Mouse (Mus musculus): Measurements from ENCODE around the gene Blvra. TPM values are rescaled to one million over a fixed set of nuclear protein-coding genes. Genes with fewer than 3 reads are reported as not detected.

Gene Blvra
- polyA plus RNA-seq, 1 experiment from 2014 or later, result 34.4 TPM

DNA sequence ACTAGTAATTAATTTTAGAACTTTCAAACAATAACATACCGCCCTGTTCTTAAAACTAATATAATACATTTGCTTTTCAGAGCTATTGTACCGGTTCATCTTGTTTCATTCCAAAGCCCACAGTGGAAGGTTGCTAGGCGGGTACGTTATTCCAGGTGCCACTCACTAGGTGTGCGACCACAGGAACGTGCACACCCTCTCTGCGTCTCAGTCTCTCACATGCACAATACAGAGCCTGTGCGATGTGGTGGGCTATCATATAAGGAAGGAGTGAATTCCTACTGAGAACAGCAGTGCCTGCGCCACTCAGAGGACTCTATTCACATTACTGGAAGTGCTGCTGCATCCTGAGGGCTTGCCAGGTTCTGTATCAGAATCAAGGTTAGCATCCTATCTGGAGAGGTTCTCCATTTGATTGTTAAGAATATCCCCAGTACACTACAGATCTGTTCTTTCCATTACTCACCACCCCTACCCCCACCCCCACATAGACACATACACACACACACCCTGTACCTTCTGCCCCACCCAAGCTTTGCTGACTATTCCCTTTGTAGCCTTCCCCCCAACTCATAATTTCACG, 67.5 kb downstream of the Blvra start:
- no peak for ATAC-seq (ENCODE audit: low FRiP score)
- no peak overlapping the region for H3K4me2 ChIP-seq
- no peaks in the 10 kb centered on the region for H3K36me3 ChIP-seq
- 87% methylated on average over 10 of the region's 10 CpGs for WGBS
- H3K9me3 ChIP-seq (replicated peaks), result no peaks in the 10 kb centered on the region
- peaks cover 34% of the 10 kb centered on the region for H3K4me1 ChIP-seq
- H3K27me3 ChIP-seq (replicated peaks), result no peaks in the 10 kb centered on the region
- no peak overlapping the region for H3K27ac ChIP-seq (replicated peaks)
- no peak overlapping the region for H3K9ac ChIP-seq (replicated peaks)
- no peak overlapping the region for H3K4me3 ChIP-seq (replicated peaks)

DNA sequence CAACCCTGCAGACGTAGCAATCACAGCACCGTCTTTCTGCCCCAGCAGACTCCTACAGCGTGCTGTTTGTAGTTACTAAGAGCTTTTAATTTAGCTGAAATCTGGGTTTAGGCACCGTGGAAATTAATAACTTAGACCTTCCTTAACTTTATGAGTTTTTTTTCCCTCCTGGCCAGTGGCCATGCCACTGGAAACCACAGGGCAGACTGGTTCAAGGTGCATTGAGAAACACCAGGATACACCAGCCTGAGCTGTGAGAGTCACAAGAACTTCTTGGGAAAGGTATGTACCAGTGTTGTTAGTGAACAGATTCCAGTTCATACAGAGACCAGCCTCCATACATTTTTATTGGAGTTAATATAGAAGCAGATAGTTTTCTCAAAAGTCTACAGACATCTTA, 68.0 kb downstream of the Blvra start:
- Histone ChIP-seq H3K27ac (replicated peaks) (no peak overlapping the region), H3K36me3 (no peaks in the 10 kb centered on the region), H3K27me3 (replicated peaks) (no peaks in the 10 kb centered on the region), H3K9me3 (replicated peaks) (no peaks in the 10 kb centered on the region), H3K9ac (replicated peaks) (no peak overlapping the region), H3K4me3 (replicated peaks) (no peak overlapping the region), H3K4me1 (peaks cover 33% of the 10 kb centered on the region), H3K4me2 (no peak overlapping the region)
- ATAC-seq (ENCODE audit: low FRiP score), result no peak
- 88% methylated on average over 4 of the region's 4 CpGs for WGBS

DNA sequence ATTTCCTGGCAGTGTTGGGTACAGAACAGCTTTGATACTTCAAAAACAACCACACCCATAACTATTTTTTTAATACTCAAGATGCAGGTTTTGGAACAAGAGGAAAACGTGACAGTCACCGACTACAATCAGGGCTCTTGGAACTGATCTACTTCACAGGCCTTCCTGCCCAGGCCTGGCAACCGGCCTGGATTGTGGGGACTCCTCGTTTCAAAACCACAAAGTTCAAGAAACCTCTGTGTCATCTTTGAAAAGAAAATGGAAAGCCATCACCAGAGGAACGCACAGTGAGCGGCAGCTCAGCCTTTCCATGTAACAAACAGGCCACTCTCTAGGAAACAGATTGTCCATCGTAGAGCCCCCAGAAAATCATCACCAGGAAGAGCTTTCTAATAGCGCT, 68.6 kb downstream of the Blvra start:
- ATAC-seq (ENCODE audit: low FRiP score), result no peak

DNA sequence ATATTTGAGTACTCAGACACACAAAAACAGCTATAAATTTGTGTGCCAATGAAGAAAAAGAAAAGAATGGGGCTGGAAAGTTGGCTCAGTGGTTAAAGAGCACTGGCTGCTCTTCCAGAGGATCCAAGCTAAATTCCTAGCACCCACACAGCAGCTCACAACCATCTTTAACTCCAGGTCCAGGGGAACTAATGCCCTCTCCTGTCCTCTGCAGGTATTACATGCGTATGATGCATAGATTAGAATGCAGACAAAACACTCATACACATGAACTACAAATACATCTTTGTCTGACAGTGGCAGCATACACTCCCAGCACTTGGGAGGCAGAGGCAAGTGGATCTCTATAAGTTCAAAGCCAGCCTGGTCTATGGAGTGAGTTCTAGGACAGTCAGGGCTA, 69.1 kb downstream of the Blvra start:
- Histone ChIP-seq H3K4me3 (replicated peaks) (no peak overlapping the region), H3K9ac (replicated peaks) (no peak overlapping the region), H3K9me3 (replicated peaks) (no peaks in the 10 kb centered on the region), H3K4me2 (no peak overlapping the region), H3K27me3 (replicated peaks) (no peaks in the 10 kb centered on the region), H3K4me1 (peaks cover 31% of the 10 kb centered on the region), H3K36me3 (no peaks in the 10 kb centered on the region), H3K27ac (replicated peaks) (no peak overlapping the region)
- 91% methylated on average over 1 of the region's 1 CpGs for WGBS
- no peak for ATAC-seq (ENCODE audit: low FRiP score)

More for the DNA sequence above, 68.6 kb downstream of the Blvra start:
- peaks cover 36% of the 10 kb centered on the region for H3K4me1 ChIP-seq
- no peak overlapping the region for H3K27ac ChIP-seq (replicated peaks)
- H3K9me3 ChIP-seq (replicated peaks), result no peaks in the 10 kb centered on the region
- no peak overlapping the region for H3K4me3 ChIP-seq (replicated peaks)
- 91% methylated on average over 8 of the region's 8 CpGs for WGBS
- H3K36me3 ChIP-seq, result no peaks in the 10 kb centered on the region
- no peak overlapping the region for H3K4me2 ChIP-seq
- H3K27me3 ChIP-seq (replicated peaks), result no peaks in the 10 kb centered on the region
- no peak overlapping the region for H3K9ac ChIP-seq (replicated peaks)

DNA sequence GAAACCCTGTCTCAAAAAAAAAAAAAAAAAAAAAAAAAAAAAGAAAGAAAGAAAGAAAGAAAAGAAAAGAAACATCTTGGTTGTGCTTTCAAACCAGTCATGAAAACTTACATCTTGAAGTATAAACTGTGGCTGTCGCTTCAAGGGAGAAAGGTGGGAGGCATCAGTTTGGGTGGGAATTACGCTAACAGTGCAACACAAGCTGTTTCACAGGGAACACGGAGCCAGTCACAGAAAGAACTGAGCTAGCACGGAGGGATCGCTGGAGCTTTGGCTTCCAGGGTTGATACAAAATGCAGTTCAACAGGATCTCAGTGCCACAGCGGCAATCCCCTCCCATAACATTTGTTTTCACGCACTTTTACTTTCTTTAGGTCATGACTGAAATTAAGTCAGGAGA, 69.5 kb downstream of the Blvra start:
- no peak overlapping the region for H3K4me3 ChIP-seq (replicated peaks)
- H3K4me1 ChIP-seq, result peaks cover 28% of the 10 kb centered on the region
- WGBS, result 98% methylated on average over 7 of the region's 7 CpGs
- no peaks in the 10 kb centered on the region for H3K9me3 ChIP-seq (replicated peaks)
- H3K27ac ChIP-seq (replicated peaks), result no peak overlapping the region
- no peak overlapping the region for H3K4me2 ChIP-seq
- no peak for ATAC-seq (ENCODE audit: low FRiP score)
- no peaks in the 10 kb centered on the region for H3K36me3 ChIP-seq
- no peak overlapping the region for H3K9ac ChIP-seq (replicated peaks)
- H3K27me3 ChIP-seq (replicated peaks), result no peaks in the 10 kb centered on the region

GRCm38 (mm10) chr2:127142031-127142430, 71.6 kb downstream of the Blvra start:
- Histone ChIP-seq H3K4me2 (peak overlapping the region; percentile 95), H3K9ac (replicated peaks) (no peak overlapping the region), H3K27ac (replicated peaks) (no peak overlapping the region), H3K4me3 (replicated peaks) (no peak overlapping the region; the same call in 1 of the 2 replicates), H3K36me3 (no peaks in the 10 kb centered on the region), H3K9me3 (replicated peaks) (no peaks in the 10 kb centered on the region), H3K4me1 (peaks cover 22% of the 10 kb centered on the region), H3K27me3 (replicated peaks) (no peaks in the 10 kb centered on the region)
- no peak for ATAC-seq (ENCODE audit: low FRiP score)
- 87% methylated on average over 10 of the region's 10 CpGs for WGBS

DNA sequence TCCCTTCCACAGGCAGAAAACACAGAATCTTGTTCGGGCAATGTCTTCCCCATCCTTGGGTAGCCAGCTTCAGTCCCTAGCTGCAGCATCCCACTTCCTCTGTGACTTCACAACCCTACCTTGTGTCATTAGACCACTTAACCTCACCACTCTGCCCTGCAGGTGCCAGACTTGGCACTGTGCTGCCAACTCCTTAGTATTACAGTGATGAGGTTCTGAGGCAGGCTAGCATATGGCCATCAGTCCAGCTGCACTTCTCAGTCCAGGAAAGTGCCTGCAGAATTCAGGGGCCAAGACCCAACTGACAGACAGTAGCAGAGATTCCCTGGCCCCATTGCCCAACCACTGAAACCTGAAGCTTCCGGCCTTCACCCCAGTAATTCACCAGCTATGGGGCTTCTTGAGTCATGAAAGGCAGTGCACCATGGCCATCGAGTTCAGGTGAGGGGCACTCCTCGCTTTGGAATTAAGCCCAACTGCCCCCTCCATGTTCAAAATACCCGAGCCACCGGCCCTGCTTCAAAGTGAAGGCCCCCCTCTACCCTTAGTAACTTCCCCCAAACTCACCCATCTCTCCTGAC, 72.2 kb downstream of the Blvra start:
- H3K4me1 ChIP-seq, result peaks cover 20% of the 10 kb centered on the region
- H3K36me3 ChIP-seq, result no peaks in the 10 kb centered on the region
- ATAC-seq (ENCODE audit: low FRiP score), result peak; percentile 35; the same call in 1 of the 2 replicates
- H3K4me3 ChIP-seq (replicated peaks), result peak overlapping the region; percentile 62
- H3K27ac ChIP-seq (replicated peaks), result no peak overlapping the region
- H3K4me2 ChIP-seq, result peak overlapping the region; percentile 95
- no peaks in the 10 kb centered on the region for H3K9me3 ChIP-seq (replicated peaks)
- H3K27me3 ChIP-seq (replicated peaks), result no peaks in the 10 kb centered on the region
- peak overlapping the region; percentile 59 for H3K9ac ChIP-seq (replicated peaks)
- WGBS, result 14% methylated on average over 6 of the region's 6 CpGs

GRCm38 (mm10) chr2:127143158-127144063, 72.9 kb downstream of the Blvra start, which contains the start of gene Itpripl1:
Gene Itpripl1 (minus strand): TSS chr2:127143442.
- H3K9me3 ChIP-seq (replicated peaks), result no peaks in the 10 kb centered on the region
- H3K27ac ChIP-seq (replicated peaks), result no peak within 1 kb of the TSS
- H3K27me3 ChIP-seq (replicated peaks), result no peaks in the 10 kb centered on the region
- peak within 1 kb of the TSS; percentile 59 for H3K9ac ChIP-seq (replicated peaks)
- peak within 1 kb of the TSS; percentile 95 for H3K4me2 ChIP-seq
- peaks cover 20% of the 10 kb centered on the region for H3K4me1 ChIP-seq
- peak within 1 kb of the TSS; percentile 62 for H3K4me3 ChIP-seq (replicated peaks)
- ATAC-seq (ENCODE audit: low FRiP score), result peak; percentile 87
- WGBS, result 3% methylated on average over 31 of the region's 31 CpGs
- no peaks in the 10 kb centered on the region for H3K36me3 ChIP-seq

DNA sequence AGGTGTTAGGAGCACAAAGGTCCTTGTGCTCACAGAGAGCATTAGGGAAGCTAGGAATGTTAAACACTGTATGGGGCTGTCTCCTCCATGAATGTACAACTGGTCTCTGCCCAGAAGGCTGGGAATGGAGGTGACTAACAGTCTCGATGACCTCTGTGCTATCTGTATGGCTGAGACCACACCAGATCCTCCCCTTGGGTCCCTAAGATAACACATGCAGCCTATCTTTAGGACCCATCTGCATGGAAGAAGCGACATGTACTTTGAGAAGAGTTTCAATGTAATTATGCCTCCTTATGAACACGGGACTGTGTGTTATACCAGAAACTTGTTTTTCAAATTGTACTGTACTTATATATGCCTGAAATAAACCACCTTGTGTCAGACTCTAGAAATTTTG, 75.2 kb downstream of the Blvra start:
- no peaks in the 10 kb centered on the region for H3K27me3 ChIP-seq (replicated peaks)
- no peak overlapping the region for H3K4me3 ChIP-seq (replicated peaks)
- no peak overlapping the region for H3K27ac ChIP-seq (replicated peaks)
- 93% methylated on average over 3 of the region's 3 CpGs for WGBS
- H3K4me2 ChIP-seq, result no peak overlapping the region
- ATAC-seq (ENCODE audit: low FRiP score), result no peak
- H3K9me3 ChIP-seq (replicated peaks), result no peaks in the 10 kb centered on the region
- H3K4me1 ChIP-seq, result peaks cover 20% of the 10 kb centered on the region
- H3K36me3 ChIP-seq, result no peaks in the 10 kb centered on the region
- H3K9ac ChIP-seq (replicated peaks), result no peak overlapping the region
